Mouse (Mus musculus) thymus, adult 2 months (tissue): Measurements from ENCODE around the gene Defb15.

Experiments used
- CTCF ChIP-seq: fragments of 200-500 bp; IDR thresholded peaks from 2 replicates; pipeline ENCODE4 v1.5.1; 2012; ENCODE audit warnings: mild to moderate bottlenecking, control low read depth, low read length, moderate library complexity, borderline replicate concordance; ENCODE audit not compliant: control insufficient read depth, poor library complexity, insufficient read depth; ENCODE audit errors: extremely low read depth
- POLR2A ChIP-seq: fragments of 200-500 bp; IDR thresholded peaks from 2 replicates; pipeline ENCODE4 v1.6.1; 2012; ENCODE audit warnings: mild to moderate bottlenecking, low read length, control low read depth, moderate library complexity; ENCODE audit not compliant: control insufficient read depth, poor library complexity, insufficient read depth; ENCODE audit errors: extremely low read depth

- TF ChIP-seq CTCF, result no peak
- TF ChIP-seq POLR2A, result no peak
Observed at GRCm38 (mm10) chr8:21981664-21982337, 49.3 kb upstream of the Defb15 start.
